Mouse (Mus musculus) heart, adult 2 months (tissue): ENCODE measurements around the gene Tmem240. TPM values are rescaled to one million over a fixed set of nuclear protein-coding genes. Genes with fewer than 3 reads are reported as not detected.

Experiments used
- DNase-seq, 2 experiments: peaks; one replicate each; pipeline ENCODE4 v3.0.0; 2021
- H3K27ac ChIP-seq: fragments of 200-600 bp; 2 replicates; pipeline ENCODE4 v1.8.1; 2022
- H3K27me3 ChIP-seq: fragments of 200-500 bp; 2 replicates; pipeline ENCODE4 v1.6.1; 2012; ENCODE audit warnings: mild to moderate bottlenecking, low read length, inconsistent platforms, mixed read lengths; ENCODE audit not compliant: control insufficient read depth, insufficient read depth
- H3K36me3 ChIP-seq: fragments of 200-500 bp; 2 replicates; pipeline ENCODE4 v1.6.1; 2012; ENCODE audit warnings: low read length, inconsistent platforms; ENCODE audit not compliant: control insufficient read depth, insufficient read depth
- H3K4me1 ChIP-seq: fragments of 200-500 bp; 2 replicates; pipeline ENCODE4 v1.6.1; 2011; ENCODE audit warnings: low read length; ENCODE audit not compliant: control insufficient read depth, insufficient read depth
- H3K4me3 ChIP-seq: fragments of 200-600 bp; 2 replicates; pipeline ENCODE4 v1.8.1; 2022
- H3K79me2 ChIP-seq: fragments of 200-500 bp; replicated peaks from 2 replicates; pipeline ENCODE4 v1.6.1; 2012; ENCODE audit warnings: mild to moderate bottlenecking, inconsistent platforms, low read length, moderate library complexity, mixed read lengths; ENCODE audit not compliant: control insufficient read depth, insufficient read depth
- H3K9ac ChIP-seq: fragments of 200-500 bp; 2 replicates; pipeline ENCODE4 v1.6.1; 2012; ENCODE audit warnings: low read depth, mild to moderate bottlenecking, control low read depth, inconsistent platforms, low read length, mixed read lengths
- CTCF ChIP-seq: fragments of 200-600 bp; IDR thresholded peaks from 2 replicates; pipeline ENCODE4 v1.8.1; 2022; ENCODE audit warnings: antibody characterized with exemption, mild to moderate bottlenecking, moderate library complexity
- EP300 ChIP-seq: fragments of 200-500 bp; IDR thresholded peaks from 2 replicates; pipeline ENCODE4 v1.6.1; 2011; ENCODE audit warnings: low read depth, low read length, control low read depth; ENCODE audit not compliant: insufficient read depth
- POLR2A ChIP-seq: fragments of 200-500 bp; IDR thresholded peaks from 2 replicates; pipeline ENCODE4 v1.6.1; 2011; ENCODE audit warnings: mild to moderate bottlenecking, low read depth, low read length, control low read depth; ENCODE audit not compliant: insufficient read depth
- WGBS: fragments of 180-500 bp; shearing (Covaris S2); methylation state at CpG from one replicate; pipeline ENCODE4 v1.1.7; 2018; 5-methylcytosine and 5-hydroxymethylcytosine counted together
- intact Hi-C: fragments of 180-260 bp; cut with DNase I; formaldehyde crosslinking; loops from one replicate; pipeline ENCODE4 v1.15.1; 2025
- polyA plus RNA-seq: library from polyadenylated mRNA; depleted of rRNA; stranded (reverse); fragments of >200 nt; gene quantifications from 2 replicates; pipeline ENCODE4 v1.2.3, GENCODE M21; 2012
- total RNA-seq, 2 experiments: library from RNA; stranded (reverse); gene quantifications; 2 replicates each; pipeline ENCODE4 v1.2.3; 2021

The Tmem240 gene
- total and polyA plus RNA-seq, 3 experiments = 0.26 to 0.33 (median 0.32) TPM

DNA sequence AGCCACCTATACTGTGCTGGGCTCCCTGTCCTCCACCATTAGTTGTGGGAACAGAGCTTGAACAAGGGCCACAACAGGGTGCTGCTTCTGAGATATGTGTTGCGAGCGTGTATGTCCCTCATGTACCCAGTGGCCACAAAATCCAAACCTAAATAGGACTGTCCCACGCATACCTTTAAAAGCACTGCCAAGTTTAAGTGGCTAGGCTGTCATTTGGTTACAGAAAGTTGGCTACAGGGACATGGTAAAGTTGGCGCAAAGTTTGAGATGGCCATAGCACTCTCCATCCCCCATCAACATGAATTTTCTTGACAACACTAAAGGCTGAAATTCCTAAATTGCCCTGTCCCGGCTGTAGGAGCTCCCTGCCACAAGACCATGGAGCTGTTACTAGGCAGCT, 10.5 kb downstream of the Tmem240 start:
- Histone ChIP-seq H3K27me3 (no peaks in the 10 kb centered on the region), H3K79me2 (no peaks in the 10 kb centered on the region), H3K36me3 (no peaks in the 10 kb centered on the region), H3K27ac (no peak overlapping the region), H3K4me1 (no peaks in the 10 kb centered on the region), H3K4me3 (no peak overlapping the region), H3K9ac (no peak overlapping the region)
- 88% methylated on average over 5 of the region's 5 CpGs for WGBS
- DNase-seq = no peak
- no peak for TF ChIP-seq EP300
- TF ChIP-seq CTCF = no peak
- TF ChIP-seq POLR2A = no peak
- intact Hi-C loops = no loop called here

- TF ChIP-seq POLR2A (no peak), EP300 (no peak), CTCF (no peak)
- H3K4me3 ChIP-seq = no peak overlapping the region
- H3K9ac ChIP-seq = no peak overlapping the region
- DNase-seq = no peak
- intact Hi-C loops = no loop called here
- 68% methylated on average over 8 of the region's 8 CpGs for WGBS
- no peaks in the 10 kb centered on the region for H3K79me2 ChIP-seq
- no peak overlapping the region for H3K27ac ChIP-seq
- H3K4me1 ChIP-seq = no peaks in the 10 kb centered on the region
- H3K27me3 ChIP-seq = no peaks in the 10 kb centered on the region
- H3K36me3 ChIP-seq = no peaks in the 10 kb centered on the region
These were observed 11.5 kb downstream of the Tmem240 start for GRCm38 (mm10) chr4:155746036-155746548.

DNA sequence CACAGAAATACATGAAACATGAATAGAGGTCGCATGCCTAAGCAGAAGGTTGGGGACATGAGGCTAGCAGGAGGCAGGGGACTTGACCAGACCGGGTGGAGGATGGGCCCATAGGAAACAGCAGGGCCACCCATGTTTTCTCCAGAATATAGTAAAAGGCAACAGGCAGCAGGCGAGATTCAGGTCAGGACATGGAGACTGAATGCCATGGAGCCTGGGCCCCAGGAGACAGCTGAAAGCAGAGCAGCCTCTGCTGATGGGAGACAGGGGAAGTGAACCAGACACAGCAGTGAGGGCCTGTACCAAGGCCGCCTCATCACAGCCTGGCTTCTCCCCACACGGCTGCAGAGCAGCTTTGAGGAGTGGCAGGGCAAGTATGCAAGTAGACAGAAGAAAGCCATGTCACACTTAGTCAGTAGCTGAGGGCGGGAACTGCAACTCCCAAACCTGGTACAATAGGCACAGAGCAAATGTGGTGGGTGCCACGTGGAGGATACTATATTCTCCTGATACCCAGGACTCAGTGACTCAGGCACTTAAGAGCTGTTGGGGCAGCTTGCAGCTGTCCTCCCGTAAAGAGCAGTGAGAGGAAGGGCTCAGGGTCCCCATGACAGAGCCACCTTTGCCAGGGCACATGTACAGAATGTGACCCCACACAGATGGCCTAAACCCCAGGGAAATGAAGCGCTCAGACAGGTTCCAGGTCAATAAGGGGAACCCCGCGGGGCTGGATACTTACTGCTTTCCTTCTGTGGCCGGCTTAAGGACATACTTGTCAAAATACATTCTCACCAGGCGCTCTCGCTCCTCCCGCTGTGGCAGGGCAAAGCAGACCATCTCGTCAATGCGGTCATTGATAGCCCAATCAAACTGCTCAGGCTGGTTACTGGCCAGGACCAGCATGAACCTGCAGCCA, 12.2 kb downstream of the Tmem240 start:
- Histone ChIP-seq H3K27ac (no peak overlapping the region), H3K4me1 (no peaks in the 10 kb centered on the region), H3K27me3 (no peaks in the 10 kb centered on the region), H3K79me2 (no peaks in the 10 kb centered on the region), H3K4me3 (no peak overlapping the region), H3K36me3 (no peaks in the 10 kb centered on the region), H3K9ac (no peak overlapping the region)
- 91% methylated on average over 17 of the region's 17 CpGs for WGBS
- TF ChIP-seq POLR2A (no peak), CTCF (no peak), EP300 (no peak)
- DNase-seq = no peak
- intact Hi-C loops = no loop called here

GRCm38 (mm10) chr4:155757011-155757410, 22.4 kb downstream of the Tmem240 start:
- Histone ChIP-seq H3K9ac (no peak overlapping the region), H3K27me3 (no peaks in the 10 kb centered on the region), H3K36me3 (peaks cover 3% of the 10 kb centered on the region), H3K4me3 (no peak overlapping the region), H3K79me2 (peaks cover 4% of the 10 kb centered on the region; the same call in 1 of the 2 replicates), H3K4me1 (peaks cover 9% of the 10 kb centered on the region), H3K27ac (no peak overlapping the region; the same call in 1 of the 2 replicates)
- TF ChIP-seq EP300 = no peak
- TF ChIP-seq POLR2A = no peak
- no peak for TF ChIP-seq CTCF
- WGBS = 63% methylated on average over 12 of the region's 12 CpGs
- intact Hi-C loops = no loop called here
- peak; percentile 22 to 61 for DNase-seq

GRCm38 (mm10) chr4:155759862-155760612, 25.4 kb downstream of the Tmem240 start:
- intact Hi-C loops = loop anchor here (2.0 to 5.0 kb wide), 3 partner anchors 23 to 138 kb away; partner anchors contain the start of genes Cdk11b and Mrpl20
- peaks cover 4% of the 10 kb centered on the region; the same call in 1 of the 2 replicates for H3K79me2 ChIP-seq
- peaks cover 9% of the 10 kb centered on the region for H3K4me1 ChIP-seq
- 1% methylated on average over 10 of the region's 10 CpGs for WGBS
- DNase-seq = no peak
- H3K36me3 ChIP-seq = peaks cover 3% of the 10 kb centered on the region
- no peak for TF ChIP-seq EP300
- TF ChIP-seq CTCF = peak; percentile 66
- no peaks in the 10 kb centered on the region for H3K27me3 ChIP-seq
- H3K27ac ChIP-seq = peak overlapping the region; percentile 87
- H3K9ac ChIP-seq = peak overlapping the region; percentile 80
- peak overlapping the region; percentile 81 for H3K4me3 ChIP-seq
